Mouse (Mus musculus): ENCODE measurements at regions not wholly inside any gene's neighbourhood (a gene's known extent, or its start where the extent isn't known, plus 50 kb on each side); places are given as distances from the start of the nearest gene placed in this dataset.

- no peak for DNase-seq
Measured at GRCm38 (mm10) chr5:72245382-72245781, 77.4 kb upstream of the Commd8 start.

- peak; percentile 66 for DNase-seq
Measured at GRCm38 (mm10) chr5:72244134-72244533, 76.1 kb upstream of the Commd8 start.

DNA sequence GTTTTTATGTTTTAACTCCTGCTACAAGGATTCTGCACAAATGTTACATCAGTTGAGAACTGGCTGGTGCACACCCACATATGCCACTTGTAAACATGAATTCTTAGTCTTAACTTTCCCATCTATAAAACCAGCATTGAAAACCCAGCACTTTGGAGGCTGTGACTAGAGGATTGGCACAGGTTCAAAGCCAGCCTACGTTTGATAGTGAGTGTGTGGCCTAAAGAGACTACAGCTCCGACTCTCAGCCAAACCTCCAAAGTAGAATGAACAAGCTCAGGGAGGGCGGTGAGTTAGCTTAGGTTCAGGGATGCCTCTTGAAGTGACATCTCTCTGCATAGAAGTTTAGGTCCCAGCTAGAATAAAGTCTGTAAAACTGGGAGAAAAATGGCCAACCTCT lies 75.0 kb upstream of the Commd8 start:
- DNase-seq, result no peak

GRCm38 (mm10) chr5:72241451-72241850 lies 73.5 kb upstream of the Commd8 start:
- DNase-seq, result no peak

DNA sequence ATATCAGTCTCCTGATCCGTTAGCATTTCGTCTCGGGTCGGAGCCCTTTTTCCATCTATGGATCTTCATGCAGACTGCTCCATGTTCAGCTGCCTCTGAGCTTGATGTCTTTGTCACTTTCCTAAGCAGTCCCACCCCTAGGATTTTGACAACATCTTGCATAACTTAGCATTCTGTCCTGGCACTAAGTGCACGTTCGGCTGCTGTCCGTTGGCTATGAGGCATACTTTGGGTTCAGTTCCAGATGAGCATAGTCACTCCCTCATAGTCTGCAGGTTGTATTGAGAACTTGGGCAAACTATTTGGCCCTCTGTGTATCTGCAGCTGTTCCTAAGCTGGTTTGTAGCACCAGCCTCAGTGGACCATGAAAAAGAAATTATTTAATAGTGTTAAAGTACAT lies 72.3 kb upstream of the Commd8 start:
- no peak for DNase-seq

GRCm38 (mm10) chr5:72227002-72227401 lies 59.0 kb upstream of the Commd8 start:
- DNase-seq, result no peak

DNA sequence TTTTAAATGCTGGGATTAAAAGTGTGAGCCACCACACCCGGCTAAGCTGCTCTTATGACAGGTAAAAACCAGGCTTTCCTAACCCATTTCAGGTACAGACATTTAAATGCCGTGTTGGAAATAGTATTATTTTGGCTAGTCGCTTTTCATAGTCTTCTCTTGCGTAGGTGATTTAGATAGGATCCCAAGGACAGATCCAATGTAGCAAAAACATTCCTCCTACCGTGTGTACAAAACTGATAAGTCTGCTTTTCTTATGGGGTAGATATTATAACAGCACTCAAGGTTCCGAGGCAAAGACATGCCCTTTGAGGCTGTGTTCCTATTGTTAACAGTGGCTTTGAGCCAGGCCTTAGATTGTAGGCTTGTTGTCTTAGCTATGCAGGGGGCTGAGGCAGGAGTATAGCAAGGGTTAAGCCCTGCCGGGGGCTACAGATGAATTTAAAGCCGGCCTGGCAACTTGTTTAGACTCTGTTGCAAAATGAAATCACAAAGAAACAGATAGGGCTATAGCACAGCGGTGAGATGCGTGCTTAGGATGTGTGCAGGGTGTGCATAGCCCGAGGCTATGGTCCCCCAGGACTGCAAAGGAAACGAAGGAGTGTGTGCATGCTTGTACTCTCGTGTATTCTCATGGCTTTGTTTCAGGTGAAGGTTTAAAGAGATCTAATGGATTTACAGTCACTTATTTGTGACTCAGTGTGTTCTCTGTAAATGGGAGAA lies 57.7 kb upstream of the Commd8 start:
- no peak for DNase-seq

DNA sequence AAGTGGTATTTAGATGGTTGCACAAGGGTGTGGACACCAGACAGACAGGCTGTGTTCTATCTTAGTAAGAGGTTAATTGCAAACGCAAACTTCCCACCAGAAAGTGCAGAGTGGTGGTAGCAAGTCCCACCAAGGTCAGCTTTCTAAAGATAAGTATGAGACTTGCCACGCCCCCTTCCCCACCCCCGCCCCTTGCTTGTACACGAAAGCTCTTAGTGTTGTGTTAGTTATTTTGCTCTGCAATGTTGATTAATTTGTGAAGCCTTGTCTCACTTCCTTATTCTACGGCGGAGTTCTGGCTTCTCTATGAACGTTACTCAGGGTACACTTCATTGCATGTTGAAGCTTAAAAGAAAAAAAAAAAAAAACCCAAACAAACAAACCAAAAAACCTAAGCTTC lies 57.1 kb upstream of the Commd8 start:
- DNase-seq, result no peak

- no peak for DNase-seq
Measured at GRCm38 (mm10) chr5:72224551-72224966, 56.6 kb upstream of the Commd8 start.

GRCm38 (mm10) chr5:72222902-72223301 lies 54.9 kb upstream of the Commd8 start:
- DNase-seq, result no peak

- no peak for DNase-seq
Measured at GRCm38 (mm10) chr5:72219697-72220096, 51.7 kb upstream of the Commd8 start.

DNA sequence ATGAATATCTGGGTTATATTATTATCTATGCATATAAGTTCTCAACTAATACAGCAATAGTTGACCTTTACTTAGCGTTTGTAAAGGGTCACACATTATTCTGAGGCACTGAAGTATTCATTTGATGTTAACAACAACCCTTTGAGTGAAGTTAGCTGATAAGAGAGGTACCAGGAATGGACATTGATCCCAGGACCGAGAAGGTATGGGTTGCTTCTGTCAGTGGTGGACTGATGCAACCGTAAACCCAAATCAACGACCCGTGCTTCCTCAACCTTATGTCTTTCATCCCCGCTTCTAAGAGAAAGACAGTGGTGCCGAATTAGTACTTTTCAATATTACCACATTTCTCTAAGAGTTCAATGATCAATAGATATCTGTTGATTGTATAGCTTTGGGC lies 51.3 kb upstream of the Commd8 start:
- DNase-seq, result no peak
